Mouse (Mus musculus) cerebellum, postnatal 14 days (tissue): ENCODE results near the gene Prkn.

Experiments
- DNase-seq, 2 experiments: peaks; one replicate each; pipeline ENCODE4 v3.0.0; 2021; ENCODE audit warnings: mixed read lengths in 2 of 2

The Prkn gene

GRCm38 (mm10) chr17:12106255-12106654 is 1266.1 kb downstream of the Prkn start:
- DNase-seq, result peak in 1 of 2 experiments; percentile 52
